Mouse (Mus musculus) testis, adult 2 months (tissue): ENCODE results near the gene Smim5.
A peak's percentile ranks its signal among the peaks of the same experiment; 100 is the strongest.

Experiments used
- CTCF ChIP-seq: fragments of 200-500 bp; IDR thresholded peaks from 2 replicates; pipeline ENCODE4 v1.5.1; 2012; ENCODE audit warnings: low read depth, mild to moderate bottlenecking, inconsistent platforms, low read length, moderate library complexity; ENCODE audit not compliant: control insufficient read depth, insufficient read depth, insufficient replicate concordance
- POLR2A ChIP-seq: fragments of 200-500 bp; IDR thresholded peaks from 2 replicates; pipeline ENCODE4 v1.6.1; 2012; ENCODE audit warnings: low read depth, mild to moderate bottlenecking, inconsistent platforms, low read length, moderate library complexity; ENCODE audit not compliant: control insufficient read depth

GRCm38 (mm10) chr11:115933108-115933746, 33.5 kb downstream of the Smim5 start, which contains the start of the genes Sap30bp and Recql5:
- TF ChIP-seq CTCF (no peak), POLR2A (peak; percentile 56; the same call in 1 of the 2 replicates)
